Mouse (Mus musculus) liver, embryonic 15.5 days (tissue): ENCODE data around the gene Zbed4. TPM values are rescaled to one million over a fixed set of nuclear protein-coding genes. Genes with fewer than 3 reads are reported as not detected.

Source experiments
- ATAC-seq: fragments of 200-750 bp; cut with Nextera tagmentation; 2 replicates; pipeline ENCODE4 v1.8.0; 2017; ENCODE audit warnings: moderate number of reproducible peaks, mild to moderate bottlenecking, moderate library complexity; ENCODE audit not compliant: insufficient read depth
- H3K27ac ChIP-seq: fragments of 300-500 bp; sonication (generic); replicated peaks from 2 replicates; pipeline ENCODE4 v1.5.1; 2015; ENCODE audit warnings: mild to moderate bottlenecking, inconsistent platforms
- H3K27me3 ChIP-seq: fragments of 300-500 bp; sonication (generic); 2 replicates; pipeline ENCODE4 v1.6.1; 2015; ENCODE audit warnings: mild to moderate bottlenecking, inconsistent platforms
- H3K36me3 ChIP-seq: fragments of 300-500 bp; sonication (generic); replicated peaks from 2 replicates; pipeline ENCODE4 v1.6.1; 2015; ENCODE audit warnings: moderate library complexity, mild to moderate bottlenecking, inconsistent platforms
- H3K4me1 ChIP-seq: fragments of 300-500 bp; sonication (generic); replicated peaks from 2 replicates; pipeline ENCODE4 v1.6.1; 2015; ENCODE audit warnings: inconsistent platforms
- H3K4me2 ChIP-seq: fragments of 300-500 bp; sonication (generic); 2 replicates; pipeline ENCODE4 v1.6.1; 2015; ENCODE audit warnings: moderate library complexity, mild to moderate bottlenecking, inconsistent platforms
- H3K4me3 ChIP-seq: fragments of 300-500 bp; sonication (generic); replicated peaks from 2 replicates; pipeline ENCODE4 v1.5.1; 2015; ENCODE audit warnings: mild to moderate bottlenecking, inconsistent platforms
- H3K9ac ChIP-seq: fragments of 300-500 bp; sonication (generic); 2 replicates; pipeline ENCODE4 v1.6.1; 2015; ENCODE audit warnings: moderate library complexity, mild to moderate bottlenecking, inconsistent platforms
- H3K9me3 ChIP-seq: fragments of 300-500 bp; sonication (generic); replicated peaks from 2 replicates; pipeline ENCODE4 v1.6.1; 2016; ENCODE audit warnings: inconsistent platforms
- WGBS: fragments of 180-500 bp; shearing (Covaris S2); methylation state at CpG from one replicate; pipeline ENCODE4 v1.1.7; 2015; ENCODE audit warnings: mixed read lengths; ENCODE audit not compliant: insufficient replicate concordance; 5-methylcytosine and 5-hydroxymethylcytosine counted together
- polyA plus RNA-seq: library from polyadenylated mRNA; unstranded; fragments of >200 nt; fragmentation: Nextera tagmentation; extraction: Ambion mirVana; gene quantifications from 2 replicates; pipeline ENCODE4 v1.2.1, GENCODE M21; 2015

The Zbed4 gene
- polyA plus RNA-seq, 1 experiment from 2014 or later: 10.6 TPM

GRCm38 (mm10) chr15:88827991-88828799 lies 76.7 kb downstream of the Zbed4 start:
- Histone ChIP-seq H3K27me3 (no peaks in the 10 kb centered on the region), H3K36me3 (peaks cover 25% of the 10 kb centered on the region), H3K4me1 (peaks cover 10% of the 10 kb centered on the region; the same call in 1 of the 2 replicates), H3K9me3 (no peaks in the 10 kb centered on the region), H3K4me2 (no peak overlapping the region), H3K4me3 (no peak overlapping the region), H3K27ac (no peak overlapping the region), H3K9ac (no peak overlapping the region)
- ATAC-seq: peak; percentile 45; the same call in 1 of the 2 replicates
- 26% methylated on average over 9 of the region's 9 CpGs for WGBS

- H3K36me3 ChIP-seq: peaks cover 17% of the 10 kb centered on the region
Observed at GRCm38 (mm10) chr15:88828800-88829705, 77.6 kb downstream of the Zbed4 start.

DNA sequence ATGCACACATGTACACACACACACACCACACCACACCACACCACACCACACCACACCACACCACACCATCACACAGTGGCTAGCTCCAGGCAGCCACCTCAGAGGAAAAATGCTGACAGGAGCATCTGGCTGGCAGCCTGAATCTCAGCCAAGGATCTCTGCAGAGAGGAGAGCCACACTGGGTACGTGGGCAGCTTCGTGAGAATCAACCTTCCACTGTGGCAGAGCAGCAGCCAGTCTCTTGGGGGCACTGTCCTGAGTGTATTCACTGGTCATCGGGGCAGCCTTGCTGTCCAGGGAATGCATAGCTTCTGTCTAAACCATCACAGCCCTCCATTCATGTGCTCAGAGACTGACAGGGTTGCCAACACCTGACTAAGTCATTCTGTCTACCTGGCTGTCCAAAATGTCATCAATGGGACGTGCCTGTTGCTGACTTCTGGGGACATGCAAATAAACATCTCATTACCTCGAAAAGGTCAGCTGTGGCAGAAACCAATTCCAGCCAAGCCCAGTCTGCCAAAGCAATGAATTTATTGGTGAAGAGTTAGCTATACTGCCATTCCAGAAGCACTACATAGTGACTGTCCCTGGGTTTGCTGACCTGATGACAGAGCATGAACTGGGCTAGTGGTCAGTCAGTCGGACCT lies 78.5 kb downstream of the Zbed4 start:
- Histone ChIP-seq H3K27me3 (no peaks in the 10 kb centered on the region), H3K4me2 (no peak overlapping the region), H3K36me3 (peaks cover 8% of the 10 kb centered on the region), H3K27ac (no peak overlapping the region), H3K9ac (no peak overlapping the region), H3K9me3 (no peaks in the 10 kb centered on the region), H3K4me1 (peaks cover 10% of the 10 kb centered on the region; the same call in 1 of the 2 replicates), H3K4me3 (no peak overlapping the region)
- 58% methylated on average over 6 of the region's 6 CpGs for WGBS
- no peak for ATAC-seq

More at GRCm38 (mm10) chr15:88828800-88829705, 77.6 kb downstream of the Zbed4 start:
- peak; percentile 73 for ATAC-seq
- Histone ChIP-seq H3K27me3 (no peaks in the 10 kb centered on the region), H3K27ac (no peak overlapping the region), H3K9ac (no peak overlapping the region), H3K4me1 (peaks cover 10% of the 10 kb centered on the region; the same call in 1 of the 2 replicates), H3K9me3 (no peaks in the 10 kb centered on the region), H3K4me3 (no peak overlapping the region), H3K4me2 (no peak overlapping the region)
- WGBS: 45% methylated on average over 17 of the region's 17 CpGs

DNA sequence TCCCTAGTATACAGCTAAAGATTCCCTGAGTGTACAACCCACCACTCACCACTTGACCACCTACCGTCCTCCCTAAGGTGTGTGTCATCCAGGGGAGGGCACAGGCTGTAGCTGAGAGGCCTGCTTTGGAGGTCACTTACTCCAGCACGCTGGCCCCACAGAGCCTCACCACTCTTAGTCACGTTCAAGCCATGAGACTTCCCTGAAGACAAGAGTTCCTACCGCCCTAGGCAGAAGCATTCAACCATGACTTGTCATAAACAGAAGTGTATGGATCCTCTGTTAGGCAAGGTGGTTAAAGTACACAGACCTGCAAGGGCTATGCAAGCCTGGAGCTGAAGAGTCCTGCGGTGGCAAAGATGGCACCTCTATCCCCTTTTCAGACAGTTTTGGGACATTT lies 79.2 kb downstream of the Zbed4 start:
- Histone ChIP-seq H3K4me3 (no peak overlapping the region), H3K36me3 (0 out of 2 replicates have a peak, but pooled peaks cover 4% of the 10 kb centered on the region), H3K9me3 (no peaks in the 10 kb centered on the region), H3K9ac (no peak overlapping the region), H3K27ac (no peak overlapping the region), H3K4me1 (peaks cover 10% of the 10 kb centered on the region; the same call in 1 of the 2 replicates), H3K4me2 (no peak overlapping the region), H3K27me3 (0 out of 2 replicates have a peak, but pooled peaks cover 4% of the 10 kb centered on the region)
- no peak for ATAC-seq
- 59% methylated on average over 5 of the region's 5 CpGs for WGBS

- Histone ChIP-seq H3K4me2 (no peak overlapping the region), H3K27me3 (peaks cover 4% of the 10 kb centered on the region; the same call in 1 of the 2 replicates), H3K9ac (no peak overlapping the region), H3K9me3 (no peaks in the 10 kb centered on the region), H3K4me1 (peaks cover 10% of the 10 kb centered on the region), H3K4me3 (no peak overlapping the region), H3K27ac (0 out of 2 replicates have a peak overlapping the region, but pooled peaks have one; percentile 3), H3K36me3 (no peaks in the 10 kb centered on the region)
- 53% methylated on average over 5 of the region's 5 CpGs for WGBS
- ATAC-seq: no peak
Observed at GRCm38 (mm10) chr15:88831482-88831881, 80.0 kb downstream of the Zbed4 start.

GRCm38 (mm10) chr15:88832536-88832935 lies 81.1 kb downstream of the Zbed4 start:
- peaks cover 15% of the 10 kb centered on the region for H3K4me1 ChIP-seq
- no peaks in the 10 kb centered on the region for H3K36me3 ChIP-seq
- 63% methylated on average over 9 of the region's 9 CpGs for WGBS
- H3K27me3 ChIP-seq: peaks cover 10% of the 10 kb centered on the region
- H3K27ac ChIP-seq: no peak overlapping the region
- no peak overlapping the region for H3K9ac ChIP-seq
- no peak overlapping the region for H3K4me3 ChIP-seq
- H3K4me2 ChIP-seq: no peak overlapping the region
- no peaks in the 10 kb centered on the region for H3K9me3 ChIP-seq
- ATAC-seq: no peak

Other genes with a start within 250 kb of the Zbed4 start
- not detected in 2 replicates for gene Zdhhc25, start 151.4 kb upstream of the Zbed4 start, polyA plus RNA-seq
- 5.8 and 6.6 TPM in 2 replicates for gene Brd1, start 17.4 kb upstream of the Zbed4 start, polyA plus RNA-seq
- 5.5 and 6.0 TPM in 2 replicates for gene Alg12, start 67.7 kb downstream of the Zbed4 start, polyA plus RNA-seq
- gene Creld2, start 68.0 kb downstream of the Zbed4 start, polyA plus RNA-seq: 39.6 and 46.2 TPM in 2 replicates
- 22.0 and 34.4 TPM in 2 replicates for gene Pim3, start 110.5 kb downstream of the Zbed4 start, polyA plus RNA-seq
- gene Ttll8, start 202.8 kb downstream of the Zbed4 start, polyA plus RNA-seq: not detected in 2 replicates
- gene Mlc1, start 227.3 kb downstream of the Zbed4 start, polyA plus RNA-seq: not detected in 2 replicates
- gene Mov10l1, start 231.2 kb downstream of the Zbed4 start, polyA plus RNA-seq: not detected in 2 replicates